Mouse (Mus musculus) T-cell, adult 2 months (primary cell): Measurements from ENCODE around the gene Ccdc85b.
A peak's percentile ranks its signal among the peaks of the same experiment; 100 is the strongest.

ENCODE experiments used
- DNase-seq: peaks from one replicate; pipeline ENCODE4 v3.0.0; 2022; ENCODE audit warnings: low spot score

Ccdc85b gene

GRCm38 (mm10) chr19:5424092-5424781, 33.5 kb downstream of the Ccdc85b start:
- peak; percentile 66 for DNase-seq

- DNase-seq = no peak
Measured at GRCm38 (mm10) chr19:5423561-5423960, 34.1 kb downstream of the Ccdc85b start.

GRCm38 (mm10) chr19:5422895-5423443, 34.7 kb downstream of the Ccdc85b start:
- no peak for DNase-seq

GRCm38 (mm10) chr19:5422267-5422666, 35.4 kb downstream of the Ccdc85b start:
- no peak for DNase-seq

GRCm38 (mm10) chr19:5421784-5422183, 35.9 kb downstream of the Ccdc85b start:
- no peak for DNase-seq

GRCm38 (mm10) chr19:5420579-5420978, 37.1 kb downstream of the Ccdc85b start:
- DNase-seq = no peak

- DNase-seq = no peak
Measured at GRCm38 (mm10) chr19:5419630-5420029, 38.1 kb downstream of the Ccdc85b start.

GRCm38 (mm10) chr19:5418750-5419466, 38.8 kb downstream of the Ccdc85b start:
- DNase-seq = no peak

- DNase-seq = no peak
Measured at GRCm38 (mm10) chr19:5414534-5414957, 43.1 kb downstream of the Ccdc85b start.

- DNase-seq = no peak
Measured at GRCm38 (mm10) chr19:5413840-5414239, 43.9 kb downstream of the Ccdc85b start.

- no peak for DNase-seq
Measured at GRCm38 (mm10) chr19:5411961-5412360, 45.7 kb downstream of the Ccdc85b start.

- no peak for DNase-seq
Measured at GRCm38 (mm10) chr19:5410641-5411040, 47.1 kb downstream of the Ccdc85b start.

- DNase-seq = no peak
Measured at GRCm38 (mm10) chr19:5409068-5409467, 48.6 kb downstream of the Ccdc85b start.

GRCm38 (mm10) chr19:5408057-5409001, 49.4 kb downstream of the Ccdc85b start:
- DNase-seq = no peak

- peak; percentile 73 for DNase-seq
Measured at GRCm38 (mm10) chr19:5407133-5407532, 50.6 kb downstream of the Ccdc85b start.

- peak; percentile 76 for DNase-seq
Measured at GRCm38 (mm10) chr19:5406531-5407126, 51.1 kb downstream of the Ccdc85b start.

- DNase-seq = peak; percentile 62
Measured at GRCm38 (mm10) chr19:5405924-5406323, 51.8 kb downstream of the Ccdc85b start.
